Mouse (Mus musculus) forebrain, embryonic 11.5 days (tissue): ENCODE data around the gene Ccdc54. TPM values are rescaled to one million over a fixed set of nuclear protein-coding genes. Genes with fewer than 3 reads are reported as not detected.
A peak's percentile ranks its signal among the peaks of the same experiment; 100 is the strongest.

Source experiments
- ATAC-seq: fragments of 200-750 bp; cut with Nextera tagmentation; replicated peaks from 2 replicates; pipeline ENCODE4 v1.8.0; 2017; ENCODE audit warnings: moderate TSS enrichment; ENCODE audit not compliant: low FRiP score
- DNase-seq: peaks from one replicate; pipeline ENCODE4 v3.0.0-alpha.2; 2017; ENCODE audit warnings: low spot score
- H3K27ac ChIP-seq: fragments of 300-500 bp; sonication (generic); 2 replicates; pipeline ENCODE4 v1.5.1; 2014; ENCODE audit warnings: low read depth, low read length
- H3K27me3 ChIP-seq: fragments of 300-500 bp; sonication (generic); 2 replicates; pipeline ENCODE4 v1.6.1; 2014; ENCODE audit warnings: mild to moderate bottlenecking, low read length, mixed read lengths; ENCODE audit not compliant: control insufficient read depth, insufficient read depth
- H3K36me3 ChIP-seq: fragments of 300-500 bp; sonication (generic); 2 replicates; pipeline ENCODE4 v1.6.1; 2014; ENCODE audit warnings: mild to moderate bottlenecking, low read length, moderate library complexity, mixed read lengths; ENCODE audit not compliant: control insufficient read depth, insufficient read depth
- H3K4me1 ChIP-seq: fragments of 300-500 bp; sonication (generic); replicated peaks from 2 replicates; pipeline ENCODE4 v1.6.1; 2014; ENCODE audit warnings: low read length, mixed read lengths; ENCODE audit not compliant: control insufficient read depth, insufficient read depth
- H3K4me2 ChIP-seq: fragments of 300-500 bp; sonication (generic); 2 replicates; pipeline ENCODE4 v1.6.1; 2014; ENCODE audit warnings: low read depth, mild to moderate bottlenecking, low read length, moderate library complexity, mixed read lengths; ENCODE audit not compliant: severe bottlenecking
- H3K4me3 ChIP-seq: fragments of 300-500 bp; sonication (generic); 2 replicates; pipeline ENCODE4 v1.5.1; 2014; ENCODE audit warnings: low read depth, low read length
- H3K9ac ChIP-seq: fragments of 300-500 bp; sonication (generic); 2 replicates; pipeline ENCODE4 v1.6.1; 2014; ENCODE audit warnings: low read length
- H3K9me3 ChIP-seq: fragments of 300-500 bp; sonication (generic); 2 replicates; pipeline ENCODE4 v1.6.1; 2016; ENCODE audit warnings: low read length, mixed read lengths; ENCODE audit not compliant: control insufficient read depth
- WGBS: fragments of 180-500 bp; shearing (Covaris S2); extraction: QIAGEN DNeasy Blood & Tissue Kit; methylation state at CpG from one replicate; pipeline ENCODE4 v1.1.7; 2014; 5-methylcytosine and 5-hydroxymethylcytosine counted together
- polyA plus RNA-seq: library from polyadenylated mRNA; unstranded; fragments of >200 nt; fragmentation: Nextera tagmentation; extraction: Ambion mirVana; gene quantifications from 2 replicates; pipeline ENCODE4 v1.2.1, GENCODE M21; 2014

Ccdc54 gene
- polyA plus RNA-seq: not detected in 2 replicates

DNA sequence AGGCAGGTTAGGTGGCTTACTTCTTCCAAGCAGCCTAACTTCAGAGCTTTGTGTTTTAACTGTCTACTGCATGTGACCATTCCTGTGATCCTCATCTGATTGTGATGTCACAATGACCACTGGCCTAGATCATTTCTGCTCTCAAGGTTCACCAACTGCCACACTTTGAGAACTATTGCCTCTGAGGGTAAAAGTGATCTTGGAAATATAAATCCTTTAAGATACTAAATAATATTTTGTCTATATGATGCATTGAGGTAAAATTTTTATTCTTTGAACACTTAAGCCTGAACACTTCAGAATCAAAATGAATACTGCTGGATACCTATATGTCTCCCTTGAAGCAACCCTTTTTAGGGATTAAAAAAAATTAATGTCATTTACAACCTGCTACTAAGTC lies at the start of gene Ccdc54:
Gene Ccdc54, minus strand, starts transcription at position 101 of the 400 bp plus-strand sequence.
- DNase-seq (no peak), ATAC-seq (no peak)
- Histone ChIP-seq H3K27me3 (no peaks in the 10 kb centered on the region), H3K27ac (no peak within 1 kb of the TSS), H3K36me3 (no peaks in the 10 kb centered on the region), H3K4me1 (no peaks in the 10 kb centered on the region), H3K9me3 (no peaks in the 10 kb centered on the region), H3K9ac (no peak within 1 kb of the TSS), H3K4me3 (no peak within 1 kb of the TSS), H3K4me2 (no peak within 1 kb of the TSS)

DNA sequence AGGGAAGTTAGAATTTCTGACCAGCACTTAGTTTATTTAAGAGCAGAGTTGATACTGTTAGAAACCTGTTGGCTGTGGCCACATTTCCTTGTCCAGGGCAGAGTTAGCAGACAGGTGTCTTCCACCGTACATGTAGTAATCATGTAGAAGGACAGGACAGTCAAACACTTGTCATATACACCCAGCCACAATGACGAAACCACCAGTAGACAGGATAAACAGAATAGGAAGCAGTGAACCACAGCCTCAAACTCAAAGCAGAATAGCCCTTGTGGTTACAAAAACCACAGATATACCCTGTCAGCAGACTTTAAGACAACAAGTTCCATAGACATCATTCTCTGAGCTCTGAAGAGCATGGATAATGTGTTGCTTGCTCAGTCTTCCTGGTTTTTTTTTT lies 41.6 kb upstream of the Ccdc54 start:
- no peak for ATAC-seq
- Histone ChIP-seq H3K9me3 (no peaks in the 10 kb centered on the region), H3K27ac (no peak overlapping the region), H3K4me2 (no peak overlapping the region), H3K4me1 (no peaks in the 10 kb centered on the region), H3K27me3 (no peaks in the 10 kb centered on the region), H3K9ac (no peak overlapping the region), H3K36me3 (no peaks in the 10 kb centered on the region), H3K4me3 (no peak overlapping the region)
- no peak for DNase-seq
- 81% methylated on average over 2 of the region's 2 CpGs for WGBS

DNA sequence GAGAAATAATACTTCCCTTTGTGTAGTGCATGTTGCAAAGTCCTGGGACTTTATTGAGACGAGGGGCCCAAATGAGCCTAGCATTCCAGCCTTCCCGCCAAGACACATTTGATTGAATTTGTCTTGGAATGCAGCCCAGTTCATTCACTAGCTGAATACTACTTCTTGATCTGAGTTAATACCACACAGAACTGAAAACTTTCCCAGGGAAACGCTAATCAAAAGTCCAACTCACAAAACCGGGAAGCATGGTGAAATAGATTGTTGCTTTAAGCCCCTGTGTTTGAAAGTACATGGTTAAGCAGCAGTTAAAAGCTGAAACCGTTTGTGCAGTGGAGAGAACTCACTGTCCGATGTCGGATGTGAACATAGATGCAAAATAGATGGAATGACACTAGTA lies 24.6 kb upstream of the Ccdc54 start:
- Histone ChIP-seq H3K4me2 (no peak overlapping the region), H3K4me1 (0 out of 2 replicates have a peak, but pooled peaks cover 2% of the 10 kb centered on the region), H3K4me3 (no peak overlapping the region), H3K27me3 (no peaks in the 10 kb centered on the region), H3K27ac (peak overlapping the region; percentile 21; the same call in 1 of the 2 replicates), H3K9ac (no peak overlapping the region), H3K9me3 (no peaks in the 10 kb centered on the region), H3K36me3 (no peaks in the 10 kb centered on the region)
- ATAC-seq (peak; percentile 79), DNase-seq (no peak)
- WGBS: 39% methylated on average over 7 of the region's 7 CpGs

GRCm38 (mm10) chr16:50612944-50613343 lies 22.0 kb upstream of the Ccdc54 start:
- no peak overlapping the region for H3K4me3 ChIP-seq
- ATAC-seq: no peak
- no peak overlapping the region for H3K27ac ChIP-seq
- no peak overlapping the region for H3K4me2 ChIP-seq
- DNase-seq: no peak
- 0 out of 2 replicates have a peak, but pooled peaks cover 2% of the 10 kb centered on the region for H3K4me1 ChIP-seq
- no peaks in the 10 kb centered on the region for H3K9me3 ChIP-seq
- no peak overlapping the region for H3K9ac ChIP-seq
- no peaks in the 10 kb centered on the region for H3K27me3 ChIP-seq
- 81% methylated on average over 4 of the region's 4 CpGs for WGBS
- no peaks in the 10 kb centered on the region for H3K36me3 ChIP-seq

- Histone ChIP-seq H3K36me3 (no peaks in the 10 kb centered on the region), H3K9ac (no peak overlapping the region), H3K4me3 (no peak overlapping the region), H3K27me3 (no peaks in the 10 kb centered on the region), H3K4me1 (no peaks in the 10 kb centered on the region), H3K27ac (no peak overlapping the region), H3K4me2 (no peak overlapping the region), H3K9me3 (no peaks in the 10 kb centered on the region)
- no peak for ATAC-seq
- DNase-seq: no peak
- WGBS: 80% methylated on average over 5 of the region's 5 CpGs
Observed at GRCm38 (mm10) chr16:50610580-50610979, 19.6 kb upstream of the Ccdc54 start.

DNA sequence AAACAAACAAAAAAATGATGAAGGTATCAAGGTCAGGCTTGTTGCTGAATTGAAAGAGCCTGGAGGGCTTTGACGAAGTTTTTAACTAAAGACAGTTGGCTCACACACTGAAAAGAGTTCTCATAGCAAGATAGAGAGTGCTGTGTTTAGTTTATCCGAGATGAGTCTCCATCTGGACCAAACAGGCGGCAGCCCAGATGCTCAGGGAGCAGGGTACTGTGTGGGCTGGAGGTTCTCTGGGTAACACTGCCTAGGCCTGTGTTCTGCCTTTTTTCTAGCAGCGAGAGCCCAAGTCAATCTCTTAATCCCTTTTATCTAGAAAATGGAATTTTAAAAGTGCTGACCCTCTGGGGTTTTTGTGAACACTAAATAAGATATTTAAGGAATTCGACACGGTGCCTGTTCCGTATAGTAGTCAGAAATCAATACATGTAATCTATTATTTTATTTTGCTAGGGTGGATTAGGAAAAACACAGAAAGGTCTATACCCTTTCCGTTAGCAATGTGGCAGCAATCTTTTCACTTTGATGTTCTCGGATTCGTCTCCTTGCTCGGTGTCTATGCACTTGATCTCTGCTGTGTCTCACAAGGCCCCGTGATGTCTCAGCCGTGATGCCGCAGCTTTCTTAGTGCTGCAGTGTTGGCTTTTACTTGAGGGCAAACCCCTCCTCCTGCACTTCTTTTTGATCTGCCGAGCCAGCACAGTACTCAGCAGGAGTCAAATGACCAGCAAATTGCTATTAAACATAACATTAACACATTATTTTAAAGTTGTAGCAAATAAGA lies 17.0 kb upstream of the Ccdc54 start:
- no peaks in the 10 kb centered on the region for H3K4me1 ChIP-seq
- H3K27ac ChIP-seq: no peak overlapping the region
- WGBS: 45% methylated on average over 15 of the region's 15 CpGs
- no peak for DNase-seq
- no peak overlapping the region for H3K4me2 ChIP-seq
- ATAC-seq: 0 out of 2 replicates have a peak, but pooled peaks have one; percentile 55
- H3K27me3 ChIP-seq: no peaks in the 10 kb centered on the region
- H3K9ac ChIP-seq: no peak overlapping the region
- H3K4me3 ChIP-seq: no peak overlapping the region
- no peaks in the 10 kb centered on the region for H3K36me3 ChIP-seq
- H3K9me3 ChIP-seq: no peaks in the 10 kb centered on the region

GRCm38 (mm10) chr16:50604826-50605225 lies 13.9 kb upstream of the Ccdc54 start:
- no peaks in the 10 kb centered on the region for H3K9me3 ChIP-seq
- DNase-seq: no peak
- no peaks in the 10 kb centered on the region for H3K27me3 ChIP-seq
- no peak overlapping the region for H3K9ac ChIP-seq
- H3K4me3 ChIP-seq: no peak overlapping the region
- WGBS: 73% methylated on average over 11 of the region's 11 CpGs
- H3K4me2 ChIP-seq: no peak overlapping the region
- H3K27ac ChIP-seq: no peak overlapping the region
- ATAC-seq: no peak
- H3K4me1 ChIP-seq: no peaks in the 10 kb centered on the region
- H3K36me3 ChIP-seq: no peaks in the 10 kb centered on the region

DNA sequence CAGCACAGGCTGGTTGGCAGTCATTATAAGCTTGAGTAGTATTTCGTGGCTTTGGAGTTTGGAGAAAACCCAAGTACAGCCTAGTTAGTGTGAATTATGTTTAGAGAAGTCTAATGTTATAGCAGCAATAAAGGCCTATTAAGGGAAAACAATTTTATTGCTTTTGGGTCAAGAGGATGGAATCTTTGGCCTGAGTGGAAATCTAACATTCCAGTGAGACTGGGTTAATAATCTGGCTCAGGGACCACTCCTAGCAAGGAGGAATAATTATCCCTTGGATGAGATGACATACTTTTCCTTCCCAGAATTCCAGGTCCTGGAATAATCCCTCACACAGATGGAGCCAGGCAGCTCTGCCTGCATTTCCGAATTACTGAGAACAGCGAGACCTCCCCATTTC lies 11.0 kb upstream of the Ccdc54 start:
- H3K4me2 ChIP-seq: no peak overlapping the region
- ATAC-seq (no peak), DNase-seq (no peak)
- H3K36me3 ChIP-seq: no peaks in the 10 kb centered on the region
- no peaks in the 10 kb centered on the region for H3K9me3 ChIP-seq
- WGBS: 77% methylated on average over 3 of the region's 3 CpGs
- no peaks in the 10 kb centered on the region for H3K4me1 ChIP-seq
- H3K27me3 ChIP-seq: no peaks in the 10 kb centered on the region
- H3K9ac ChIP-seq: no peak overlapping the region
- no peak overlapping the region for H3K4me3 ChIP-seq
- no peak overlapping the region for H3K27ac ChIP-seq

DNA sequence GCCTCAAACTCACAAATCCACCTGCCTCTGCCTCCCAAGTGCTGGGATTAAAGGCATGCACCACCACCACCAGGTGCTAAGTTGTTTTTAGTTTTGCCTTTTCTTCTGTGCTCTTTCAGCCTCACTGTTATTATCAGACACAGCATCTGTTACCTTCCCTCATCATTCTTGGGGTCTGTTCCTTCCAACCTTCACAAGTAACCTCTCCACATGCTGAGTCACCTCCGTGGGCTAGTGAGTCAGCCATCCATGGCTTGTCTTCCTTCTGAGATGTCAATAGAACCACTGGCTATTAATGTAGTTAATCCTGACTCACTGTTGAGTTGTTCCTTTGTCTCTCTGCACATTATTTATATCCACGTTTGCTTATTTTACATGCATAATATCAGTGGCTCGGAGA lies 9.7 kb upstream of the Ccdc54 start:
- no peak overlapping the region for H3K4me2 ChIP-seq
- H3K36me3 ChIP-seq: no peaks in the 10 kb centered on the region
- ATAC-seq (no peak), DNase-seq (no peak)
- no peak overlapping the region for H3K27ac ChIP-seq
- 89% methylated on average over 3 of the region's 3 CpGs for WGBS
- H3K4me3 ChIP-seq: no peak overlapping the region
- H3K4me1 ChIP-seq: no peaks in the 10 kb centered on the region
- no peak overlapping the region for H3K9ac ChIP-seq
- H3K27me3 ChIP-seq: no peaks in the 10 kb centered on the region
- H3K9me3 ChIP-seq: no peaks in the 10 kb centered on the region
